Mouse (Mus musculus): ENCODE measurements at regions not wholly inside any gene's neighbourhood (a gene's known extent, or its start where the extent isn't known, plus 50 kb on each side); places are given as distances from the start of the nearest gene placed in this dataset.

DNA sequence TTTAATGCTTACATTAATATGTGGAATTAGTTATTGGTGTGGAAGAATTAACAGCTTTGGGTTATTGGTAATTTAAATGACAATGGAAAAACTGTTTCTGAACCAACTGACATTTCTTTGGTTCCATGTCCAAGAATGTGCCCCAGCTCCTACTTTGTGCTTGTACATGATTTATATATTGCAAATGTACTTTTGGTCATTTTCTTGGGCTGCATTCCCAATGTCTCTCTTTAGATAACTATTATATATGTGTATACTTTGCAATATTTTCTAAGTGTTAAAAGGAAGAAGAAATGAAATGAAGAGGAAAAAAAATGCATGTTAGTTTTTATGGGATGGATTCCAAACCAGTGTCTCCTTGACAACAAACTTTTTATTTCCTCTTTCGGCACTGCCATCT, 297.4 kb downstream of the Kcnj2 start:
- Histone ChIP-seq H3K27ac (ENCODE audit: insufficient read depth, low read depth, low read length) (no peak overlapping the region), H3K4me3 (ENCODE audit: insufficient read depth, low read depth, low read length) (no peak overlapping the region), H3K4me1 (ENCODE audit: control insufficient read depth, insufficient read depth, low read length) (no peaks in the 10 kb centered on the region)
- TF ChIP-seq CTCF (IDR thresholded peaks at IDR 0.05; ENCODE audit: insufficient read depth, low read depth, low read length) (no peak), POLR2A (IDR thresholded peaks at IDR 0.05; ENCODE audit: insufficient read depth, low read depth, low read length) (no peak)
- WGBS = 80% methylated on average over 1 of the region's 1 CpGs

DNA sequence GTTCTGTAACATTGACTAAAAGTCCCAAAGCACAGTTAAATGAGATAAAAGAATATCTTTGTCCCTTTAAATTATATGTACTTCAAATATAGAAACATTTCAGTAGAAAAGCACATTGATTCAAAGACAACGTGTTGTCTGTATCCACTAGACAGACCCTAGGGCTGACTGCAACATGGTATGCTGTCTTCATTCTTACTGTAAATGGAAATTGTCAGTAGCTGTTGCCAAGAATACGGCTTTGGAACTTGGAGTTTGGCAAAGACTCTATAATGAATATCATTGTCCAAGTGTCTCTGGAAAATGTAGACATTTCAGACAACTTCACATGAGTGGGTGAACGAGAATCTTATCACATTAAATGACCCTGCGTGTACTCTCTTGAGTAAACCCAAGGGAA, 311.2 kb downstream of the Kcnj2 start:
- TF ChIP-seq POLR2A (IDR thresholded peaks at IDR 0.05; ENCODE audit: insufficient read depth, low read depth, low read length) (no peak), CTCF (IDR thresholded peaks at IDR 0.05; ENCODE audit: insufficient read depth, low read depth, low read length) (no peak)
- 64% methylated on average over 4 of the region's 4 CpGs for WGBS
- H3K4me3 ChIP-seq (ENCODE audit: insufficient read depth, low read depth, low read length) = no peak overlapping the region
- no peak overlapping the region for H3K27ac ChIP-seq (ENCODE audit: insufficient read depth, low read depth, low read length)
- H3K4me1 ChIP-seq (ENCODE audit: control insufficient read depth, insufficient read depth, low read length) = no peaks in the 10 kb centered on the region

DNA sequence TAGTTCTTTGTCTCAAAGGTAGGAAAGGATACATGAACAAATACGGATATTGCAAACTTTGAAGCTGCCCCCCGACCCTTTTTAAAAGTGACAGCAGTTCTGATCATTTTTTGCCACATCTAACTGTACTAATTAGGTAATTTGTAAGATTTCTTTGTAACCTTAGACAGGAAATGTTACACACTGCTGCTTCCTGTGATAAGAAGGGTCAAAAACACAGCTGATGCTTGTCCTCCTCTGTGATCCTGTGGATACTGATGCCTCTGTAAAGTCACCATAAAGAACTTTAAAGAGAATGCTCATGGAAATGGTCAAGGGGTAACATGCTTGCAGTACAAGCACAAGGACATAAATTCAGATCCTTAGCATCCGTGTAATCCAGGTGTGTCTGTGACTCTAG, 313.9 kb downstream of the Kcnj2 start:
- 86% methylated on average over 3 of the region's 3 CpGs for whole genome bisulfite sequencing
- TF ChIP-seq POLR2A (IDR thresholded peaks at IDR 0.05; ENCODE audit: insufficient read depth, low read depth, low read length) = no peak
- TF ChIP-seq CTCF (IDR thresholded peaks at IDR 0.05; ENCODE audit: insufficient read depth, low read depth, low read length) = no peak
- Histone ChIP-seq H3K27ac (ENCODE audit: insufficient read depth, low read depth, low read length) (no peak overlapping the region), H3K4me1 (ENCODE audit: control insufficient read depth, insufficient read depth, low read length) (no peaks in the 10 kb centered on the region), H3K4me3 (ENCODE audit: insufficient read depth, low read depth, low read length) (no peak overlapping the region)

DNA sequence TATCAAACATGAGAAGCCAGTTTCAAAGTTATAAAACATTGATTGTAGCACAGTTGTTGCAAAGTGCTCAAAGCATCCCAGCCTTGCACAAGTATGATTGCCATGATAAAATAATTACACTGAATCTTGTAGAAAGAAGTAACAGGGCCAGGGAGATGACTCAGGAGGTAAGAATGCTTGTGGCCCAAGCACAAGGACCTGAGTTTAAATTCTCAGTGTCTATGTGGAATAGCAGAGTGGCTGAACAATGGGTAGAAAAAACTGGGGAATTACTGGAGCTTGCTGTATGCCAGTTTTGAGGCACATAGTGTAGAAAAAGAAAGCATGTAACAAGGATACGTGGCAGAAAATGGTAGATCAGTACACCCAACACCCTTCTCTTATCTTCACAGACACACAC, 332.7 kb downstream of the Kcnj2 start:
- H3K4me1 ChIP-seq (ENCODE audit: control insufficient read depth, insufficient read depth, low read length) = no peaks in the 10 kb centered on the region
- WGBS = 100% methylated on average over 1 of the region's 1 CpGs
- no peak overlapping the region for H3K4me3 ChIP-seq (ENCODE audit: insufficient read depth, low read depth, low read length)
- no peak for TF ChIP-seq POLR2A (IDR thresholded peaks at IDR 0.05; ENCODE audit: insufficient read depth, low read depth, low read length)
- no peak for TF ChIP-seq CTCF (IDR thresholded peaks at IDR 0.05; ENCODE audit: insufficient read depth, low read depth, low read length)
- no peak overlapping the region for H3K27ac ChIP-seq (ENCODE audit: insufficient read depth, low read depth, low read length)

DNA sequence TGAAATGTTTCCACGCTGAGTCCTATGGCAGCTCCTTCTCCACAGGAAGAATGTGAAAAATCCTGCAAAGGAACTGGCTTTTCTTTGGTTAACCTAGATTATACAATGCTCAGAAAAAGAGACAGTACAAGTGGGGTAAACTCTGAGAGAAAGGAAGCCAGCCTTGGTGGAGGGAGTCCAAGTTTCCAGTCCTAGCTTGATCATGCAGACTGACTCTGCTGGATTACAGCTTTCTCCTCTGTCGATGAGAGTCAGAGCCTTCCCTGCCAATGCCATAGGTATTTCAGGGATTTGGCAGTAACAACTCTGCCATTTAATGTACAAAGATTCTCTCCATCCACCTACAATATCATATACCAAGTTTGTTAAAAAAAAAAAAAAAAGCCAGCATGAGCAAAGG, 343.3 kb downstream of the Kcnj2 start:
- 60% methylated on average over 2 of the region's 2 CpGs for WGBS
- TF ChIP-seq CTCF (IDR thresholded peaks at IDR 0.05; ENCODE audit: insufficient read depth, low read depth, low read length) = no peak
- TF ChIP-seq POLR2A (IDR thresholded peaks at IDR 0.05; ENCODE audit: insufficient read depth, low read depth, low read length) = no peak
- Histone ChIP-seq H3K27ac (ENCODE audit: insufficient read depth, low read depth, low read length) (no peak overlapping the region), H3K4me1 (ENCODE audit: control insufficient read depth, insufficient read depth, low read length) (no peaks in the 10 kb centered on the region), H3K4me3 (ENCODE audit: insufficient read depth, low read depth, low read length) (no peak overlapping the region)

DNA sequence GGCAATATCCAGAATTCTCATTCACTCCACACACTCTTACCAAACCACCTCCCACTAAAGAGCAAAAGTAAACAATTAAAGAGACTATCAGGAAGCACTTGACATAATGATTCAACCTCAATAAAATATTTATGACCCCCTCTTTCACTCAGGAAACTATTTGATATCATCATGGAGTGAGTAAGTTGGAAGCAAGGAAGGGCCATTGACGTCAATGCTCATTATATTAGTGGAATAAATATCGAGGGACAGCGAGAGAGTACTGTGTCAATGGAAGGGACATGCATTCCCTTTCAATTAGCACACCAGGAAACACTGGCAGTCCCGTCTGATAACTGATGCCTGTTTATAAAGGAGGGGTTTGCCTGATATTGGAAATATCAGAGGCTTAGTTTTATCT, 358.9 kb downstream of the Kcnj2 start:
- Histone ChIP-seq H3K27ac (ENCODE audit: insufficient read depth, low read depth, low read length) (no peak overlapping the region), H3K4me3 (ENCODE audit: insufficient read depth, low read depth, low read length) (no peak overlapping the region), H3K4me1 (ENCODE audit: control insufficient read depth, insufficient read depth, low read length) (no peaks in the 10 kb centered on the region)
- no peak for TF ChIP-seq POLR2A (IDR thresholded peaks at IDR 0.05; ENCODE audit: insufficient read depth, low read depth, low read length)
- TF ChIP-seq CTCF (IDR thresholded peaks at IDR 0.05; ENCODE audit: insufficient read depth, low read depth, low read length) = no peak
- WGBS = 82% methylated on average over 4 of the region's 4 CpGs

DNA sequence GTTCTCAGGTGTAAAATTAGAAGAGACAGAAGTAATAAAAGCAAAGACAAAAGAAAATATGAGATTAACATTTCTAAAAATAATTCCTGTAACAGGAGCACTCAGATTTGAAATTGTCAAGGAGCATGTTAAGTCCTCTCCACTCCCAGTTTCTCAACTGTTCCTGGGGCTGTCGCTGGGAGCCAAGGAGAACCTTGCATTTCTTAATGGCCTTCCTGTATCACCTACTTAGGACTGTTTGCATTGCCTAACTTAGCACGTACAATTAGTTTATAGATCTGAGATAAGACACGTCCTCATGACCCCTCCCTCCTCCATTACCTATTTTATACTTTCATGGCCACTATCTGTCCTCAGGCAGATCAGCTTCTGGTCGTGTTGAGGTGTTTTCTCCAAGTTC, 360.8 kb downstream of the Kcnj2 start:
- Histone ChIP-seq H3K4me3 (ENCODE audit: insufficient read depth, low read depth, low read length) (no peak overlapping the region), H3K27ac (ENCODE audit: insufficient read depth, low read depth, low read length) (no peak overlapping the region), H3K4me1 (ENCODE audit: control insufficient read depth, insufficient read depth, low read length) (no peaks in the 10 kb centered on the region)
- TF ChIP-seq CTCF (IDR thresholded peaks at IDR 0.05; ENCODE audit: insufficient read depth, low read depth, low read length) (no peak), POLR2A (IDR thresholded peaks at IDR 0.05; ENCODE audit: insufficient read depth, low read depth, low read length) (no peak)
- WGBS = 85% methylated on average over 4 of the region's 4 CpGs

DNA sequence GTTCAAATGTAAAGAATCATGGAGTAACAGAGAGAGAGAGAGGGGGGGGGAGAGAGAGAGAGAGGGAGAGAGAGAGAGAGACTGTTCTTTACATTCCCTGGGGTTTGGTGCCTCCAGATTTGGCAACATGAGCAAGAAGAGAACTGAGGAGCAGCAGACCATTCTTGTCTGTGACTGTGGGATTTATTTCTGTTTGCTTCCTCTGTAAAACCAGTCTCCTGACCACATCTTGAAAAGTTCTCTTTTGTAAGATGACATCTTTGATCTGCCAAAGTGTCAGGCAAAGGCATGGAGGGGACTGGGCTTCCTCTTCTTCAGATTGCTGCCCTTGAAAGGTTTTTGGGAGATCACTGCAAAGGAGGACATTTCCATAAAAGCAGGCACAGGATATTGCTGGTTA, 376.3 kb downstream of the Kcnj2 start:
- TF ChIP-seq CTCF (IDR thresholded peaks at IDR 0.05; ENCODE audit: insufficient read depth, low read depth, low read length) = no peak
- no peak for TF ChIP-seq POLR2A (IDR thresholded peaks at IDR 0.05; ENCODE audit: insufficient read depth, low read depth, low read length)
- Histone ChIP-seq H3K4me3 (ENCODE audit: insufficient read depth, low read depth, low read length) (no peak overlapping the region), H3K27ac (ENCODE audit: insufficient read depth, low read depth, low read length) (no peak overlapping the region), H3K4me1 (ENCODE audit: control insufficient read depth, insufficient read depth, low read length) (no peaks in the 10 kb centered on the region)

DNA sequence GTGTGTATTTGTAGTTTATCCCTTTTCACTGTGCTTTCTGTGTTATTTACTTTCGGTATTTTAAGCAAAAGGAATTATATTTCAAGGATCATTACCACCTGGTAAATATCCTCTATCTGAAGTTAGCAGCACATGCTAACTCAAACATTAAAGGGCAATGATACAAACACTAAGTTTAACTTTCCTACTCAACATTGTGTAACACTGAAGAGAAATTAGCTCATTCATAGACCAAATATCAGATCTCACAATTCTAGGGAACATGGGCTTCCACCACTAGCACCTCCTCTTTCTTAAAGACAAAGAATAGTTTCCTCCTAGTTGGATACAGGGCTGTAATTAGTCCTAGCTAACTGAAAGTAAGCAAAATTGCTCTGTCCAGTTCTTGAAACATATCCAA, 377.4 kb downstream of the Kcnj2 start:
- TF ChIP-seq POLR2A (IDR thresholded peaks at IDR 0.05; ENCODE audit: insufficient read depth, low read depth, low read length) (no peak), CTCF (IDR thresholded peaks at IDR 0.05; ENCODE audit: insufficient read depth, low read depth, low read length) (no peak)
- Histone ChIP-seq H3K4me1 (ENCODE audit: control insufficient read depth, insufficient read depth, low read length) (no peaks in the 10 kb centered on the region), H3K4me3 (ENCODE audit: insufficient read depth, low read depth, low read length) (no peak overlapping the region), H3K27ac (ENCODE audit: insufficient read depth, low read depth, low read length) (no peak overlapping the region)
- WGBS = 100% methylated on average over 1 of the region's 1 CpGs

DNA sequence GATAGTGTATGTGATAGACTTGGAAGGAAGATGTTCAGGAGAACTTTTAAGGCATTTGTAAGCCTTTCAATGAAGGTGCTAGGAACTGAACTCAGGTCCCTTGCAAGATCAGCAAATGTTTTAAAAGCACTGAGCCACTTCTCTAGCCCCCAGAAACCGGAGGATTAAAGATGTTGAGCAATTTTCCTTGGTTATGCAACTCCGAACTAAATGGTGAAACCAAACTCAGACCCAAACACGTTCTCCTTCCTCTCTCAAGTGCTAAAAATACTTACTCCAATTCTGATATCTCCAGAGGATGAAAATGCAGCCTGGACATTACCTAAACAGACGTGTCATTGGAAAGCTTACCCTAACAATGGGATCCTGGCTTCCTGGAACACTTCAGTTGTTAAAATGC, 378.8 kb downstream of the Kcnj2 start:
- Histone ChIP-seq H3K4me1 (ENCODE audit: control insufficient read depth, insufficient read depth, low read length) (no peaks in the 10 kb centered on the region), H3K27ac (ENCODE audit: insufficient read depth, low read depth, low read length) (no peak overlapping the region), H3K4me3 (ENCODE audit: insufficient read depth, low read depth, low read length) (no peak overlapping the region)
- WGBS = 85% methylated on average over 4 of the region's 4 CpGs
- TF ChIP-seq CTCF (IDR thresholded peaks at IDR 0.05; ENCODE audit: insufficient read depth, low read depth, low read length) (no peak), POLR2A (IDR thresholded peaks at IDR 0.05; ENCODE audit: insufficient read depth, low read depth, low read length) (no peak)
